Mouse (Mus musculus) thymus, adult 2 months (tissue): ENCODE data around the gene Mtss1l.

Experiments used
- CTCF ChIP-seq: fragments of 200-500 bp; IDR thresholded peaks from 2 replicates; pipeline ENCODE4 v1.5.1; 2012; ENCODE audit warnings: mild to moderate bottlenecking, control low read depth, low read length, moderate library complexity, borderline replicate concordance; ENCODE audit not compliant: control insufficient read depth, poor library complexity, insufficient read depth; ENCODE audit errors: extremely low read depth
- POLR2A ChIP-seq: fragments of 200-500 bp; IDR thresholded peaks from 2 replicates; pipeline ENCODE4 v1.6.1; 2012; ENCODE audit warnings: mild to moderate bottlenecking, low read length, control low read depth, moderate library complexity; ENCODE audit not compliant: control insufficient read depth, poor library complexity, insufficient read depth; ENCODE audit errors: extremely low read depth

- TF ChIP-seq CTCF (no peak), POLR2A (no peak)
Measured at GRCm38 (mm10) chr8:110704103-110704502, 17.2 kb upstream of the Mtss1l start.
